Mouse (Mus musculus): ENCODE results near the gene Sync. TPM values are rescaled to one million over a fixed set of nuclear protein-coding genes. Genes with fewer than 3 reads are reported as not detected.

Gene Sync
- total RNA-seq (2023): not detected

DNA sequence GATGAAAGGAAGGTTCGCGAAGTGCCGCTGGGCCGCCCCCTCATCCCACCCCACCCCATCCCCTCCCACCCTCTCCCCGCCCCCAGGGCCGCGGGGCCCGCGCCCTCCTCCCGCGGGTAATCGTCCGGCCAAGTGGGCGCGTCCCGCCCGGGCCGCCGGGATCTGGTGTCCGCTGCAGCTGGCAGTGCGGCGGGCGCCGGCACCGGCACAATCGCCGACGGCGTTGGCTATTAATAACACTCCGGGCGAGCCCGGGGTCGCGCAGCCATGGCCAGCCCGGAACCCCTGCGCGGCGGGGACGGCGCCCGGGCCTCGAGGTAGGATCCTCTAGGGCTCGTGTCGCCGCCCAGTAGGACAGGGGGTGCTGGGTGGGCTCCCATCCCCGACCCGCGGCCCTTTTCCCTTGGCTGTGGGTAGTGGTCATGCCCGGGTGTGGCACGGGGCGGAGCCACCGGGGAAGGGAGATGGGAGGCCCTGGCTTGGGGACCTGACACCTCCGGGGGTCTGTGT lies at the start of gene Sync:
TSS of gene Sync (plus strand) at position 146 of the 510 bp plus-strand sequence.

DNA sequence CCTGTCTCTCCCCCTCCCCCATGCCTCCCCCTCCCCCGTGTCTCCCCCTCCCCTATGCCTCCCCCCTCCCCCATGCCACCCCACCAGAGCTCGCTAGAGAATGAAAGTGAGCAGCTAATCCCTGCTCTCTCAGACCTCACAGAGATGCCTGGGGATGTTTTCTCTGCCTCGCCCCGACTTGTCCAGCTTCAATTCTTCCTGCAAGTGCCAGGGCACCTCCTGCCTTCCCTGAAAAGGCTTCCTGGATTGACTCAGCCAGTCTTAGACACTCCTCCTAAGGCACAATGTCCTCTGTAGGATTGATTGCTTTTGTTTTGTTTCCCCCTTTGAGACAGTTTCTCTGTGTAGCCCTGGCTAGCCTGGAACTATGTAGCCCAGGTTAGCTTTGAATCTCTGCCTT lies 26.2 kb upstream of the Sync start, which contains the start of gene C77080:
TSS of gene C77080 (minus strand) at position 209 of the 400 bp plus-strand sequence.

GRCm38 (mm10) chr4:129335216-129336074 lies 48.0 kb downstream of the Sync start, which contains the start of the genes Rbbp4 and Zbtb8os:
Gene Rbbp4, minus strand, starts transcription at chr4:129335370.
Gene Zbtb8os, plus strand, starts transcription at chr4:129335695.

Other genes starting within 250 kb of the Sync start
- gene Rnf19b, start 229.3 kb upstream of the Sync start, total RNA-seq (2023): 10 to 100 TPM; 73.0 to 80.9 TPM
- gene Tmem54, start 182.1 kb upstream of the Sync start, total RNA-seq (2023): not detected
- gene Hpca, start 165.6 kb upstream of the Sync start, total RNA-seq (2023): not detected
- not detected for gene Fndc5, start 150.6 kb upstream of the Sync start, total RNA-seq (2023)
- gene S100pbp, start 97.9 kb upstream of the Sync start, total RNA-seq (2023): 10 to 100 TPM; 11.5 to 12.5 TPM
- 10 to 100 TPM; 16.4 to 25.4 TPM for gene Yars, start 97.9 kb upstream of the Sync start, total RNA-seq (2023)
- not detected for gene C77080, start 26.2 kb upstream of the Sync start, total RNA-seq (2023)
- 100 to 1,000 TPM; 121 to 132 TPM for gene Rbbp4, start 47.8 kb downstream of the Sync start, total RNA-seq (2023)
- gene Zbtb8os, start 48.1 kb downstream of the Sync start, total RNA-seq (2023): 10 to 100 TPM; 24.2 to 25.8 TPM
- 1 to 10 TPM; 1.4 to 1.7 TPM for gene Zbtb8a, start 90.5 kb downstream of the Sync start, total RNA-seq (2023)
- not detected for gene Zbtb8b, start 153.2 kb downstream of the Sync start, total RNA-seq (2023)
- 10 to 100 TPM; 73.9 to 76.4 TPM for gene Bsdc1, start 174.0 kb downstream of the Sync start, total RNA-seq (2023)
- gene Tssk3, start 203.4 kb downstream of the Sync start, total RNA-seq (2023): not detected
- gene Fam229a, start 203.6 kb downstream of the Sync start, total RNA-seq (2023): not detected
- 10 to 100 TPM; 73.7 to 85.8 TPM for gene Marcksl1, start 226.0 kb downstream of the Sync start, total RNA-seq (2023)